Mouse (Mus musculus) lung, postnatal 10 days (tissue): ENCODE measurements at regions not wholly inside any gene's neighbourhood (a gene's known extent, or its start where the extent isn't known, plus 50 kb on each side); places are given as distances from the start of the nearest gene placed in this dataset.
"Not testable (repeated sequence)": the region's sequence is repeated elsewhere in the genome, so short reads cannot be mapped to it uniquely, and the experiment has no call there.

Source experiments
- DNase-seq: peaks from one replicate; pipeline ENCODE4 v3.0.0; 2021

GRCm38 (mm10) chr14:86184663-86185381 lies 956.2 kb downstream of the Diaph3 start:
- peak; percentile 25 for DNase-seq

DNA sequence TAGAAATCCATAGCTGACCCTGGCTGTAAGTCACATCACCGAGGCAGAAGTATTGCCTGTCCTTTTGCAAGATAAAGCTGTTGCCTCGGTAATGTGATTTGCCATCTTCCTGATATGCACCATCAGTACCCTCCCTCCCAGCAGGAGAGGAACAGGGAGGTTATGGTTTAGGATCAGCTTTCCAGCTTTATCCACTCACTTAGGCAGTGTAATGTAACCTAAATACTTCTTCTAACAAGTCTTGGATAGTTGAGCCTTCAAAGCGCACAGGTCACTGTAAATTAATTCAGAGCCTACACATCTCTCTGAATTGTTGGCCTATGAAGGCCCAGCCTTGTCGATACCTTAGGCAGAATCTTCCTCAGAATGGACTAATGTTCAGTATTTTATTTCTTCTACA lies 962.5 kb downstream of the Diaph3 start:
- DNase-seq, result no peak

DNA sequence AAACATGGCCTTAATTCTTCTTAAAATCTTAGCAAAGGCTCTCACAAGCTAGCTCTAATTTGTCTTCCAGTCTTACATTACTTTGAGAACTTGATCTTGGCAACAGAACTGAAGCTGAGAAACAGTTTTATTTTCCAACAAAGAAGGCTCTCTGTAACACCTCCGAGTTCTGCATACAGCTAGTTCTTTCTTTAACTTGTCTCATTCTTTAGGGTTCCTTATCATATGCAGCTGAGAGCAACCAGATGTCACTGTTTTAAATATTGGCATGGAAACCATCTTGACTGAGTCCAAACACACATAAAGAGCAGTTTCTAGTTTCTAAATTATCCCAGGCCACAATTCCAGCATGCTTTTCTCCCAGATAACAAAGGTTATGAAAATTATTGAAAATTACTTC lies 969.9 kb downstream of the Diaph3 start:
- no peak for DNase-seq

- no peak for DNase-seq
Measured at GRCm38 (mm10) chr14:86159151-86159550, 981.9 kb downstream of the Diaph3 start.

DNA sequence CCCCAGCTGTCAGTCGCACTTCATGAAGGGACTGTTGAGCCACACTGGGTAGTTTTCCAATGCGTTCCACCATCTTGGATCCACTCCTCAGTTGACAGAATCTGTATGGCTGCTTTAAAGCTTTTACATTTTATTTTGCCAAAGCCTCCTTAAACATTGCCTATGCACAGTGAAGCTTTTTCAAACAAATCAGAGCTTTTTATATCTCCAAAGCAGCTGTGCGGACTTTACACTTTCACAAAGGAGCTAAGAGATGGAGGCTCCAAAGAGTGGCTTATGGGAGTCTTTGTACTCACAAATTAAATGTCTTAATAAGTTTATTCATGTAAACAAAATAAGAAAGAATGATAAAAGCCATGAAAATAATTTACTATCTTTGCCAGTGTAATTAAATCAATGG lies 986.3 kb downstream of the Diaph3 start:
- DNase-seq, result no peak

DNA sequence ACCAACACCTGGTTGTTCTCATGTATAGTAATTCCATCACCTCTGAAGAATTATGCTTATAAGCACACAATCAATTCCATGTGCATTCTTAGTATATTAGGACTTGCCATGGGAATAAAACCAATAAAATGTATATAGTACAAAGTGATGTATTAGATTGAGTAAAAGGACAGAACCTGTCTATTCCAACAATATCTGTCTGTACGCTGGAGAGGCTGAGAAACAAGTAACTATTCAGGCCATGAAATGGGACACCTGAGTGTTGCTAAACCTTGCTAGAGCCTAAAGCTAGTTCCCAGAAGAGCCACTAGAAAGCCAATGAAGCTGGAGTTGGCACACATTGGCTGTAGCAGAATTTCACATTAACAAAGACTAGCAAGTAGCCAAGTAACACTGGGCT lies 989.8 kb downstream of the Diaph3 start:
- DNase-seq, result no peak

- DNase-seq, result no peak
Measured at GRCm38 (mm10) chr14:86150329-86150866, 990.6 kb downstream of the Diaph3 start.

- no peak for DNase-seq
Measured at GRCm38 (mm10) chr14:86115254-86116057, 1025.6 kb downstream of the Diaph3 start.

- peak; percentile 25 for DNase-seq
Measured at GRCm38 (mm10) chr14:86101497-86101896, 1039.5 kb downstream of the Diaph3 start.

DNA sequence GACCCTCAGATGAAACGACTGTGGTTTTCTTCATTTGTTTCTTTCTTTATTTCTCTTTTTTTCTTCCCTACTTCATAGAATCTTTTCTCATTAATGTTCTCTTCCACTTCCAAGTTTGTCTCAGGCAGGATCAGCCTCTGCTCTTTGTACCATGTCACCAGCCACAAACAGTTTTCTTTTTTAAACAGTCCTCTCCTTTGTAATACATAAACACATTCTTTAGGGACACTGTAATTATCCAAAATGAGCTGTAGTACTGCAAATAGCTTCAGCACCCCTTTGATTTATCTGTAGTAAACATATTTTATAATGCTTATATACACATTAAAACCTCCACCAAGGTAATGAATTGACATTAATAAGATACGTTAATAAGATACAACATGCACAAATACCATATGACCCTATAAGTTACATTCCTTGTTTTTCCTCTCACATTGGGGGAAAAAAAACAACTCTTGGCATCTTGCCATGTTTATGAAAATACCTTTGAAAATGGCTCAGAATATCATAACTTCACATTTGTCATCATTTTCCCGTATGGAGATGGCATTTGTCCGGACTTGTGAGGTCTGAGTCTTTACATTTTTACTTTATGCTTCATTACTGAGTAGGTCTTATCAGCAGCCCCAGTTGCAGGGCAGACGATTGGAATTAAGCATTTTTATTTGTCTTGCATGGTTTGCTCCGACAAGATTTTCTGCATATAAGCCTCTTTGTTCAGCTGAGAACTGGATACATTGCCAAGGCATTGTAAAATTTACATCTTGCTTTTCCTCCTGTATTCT lies 1070.5 kb downstream of the Diaph3 start:
- peak; percentile 20 for DNase-seq

- no peak for DNase-seq
Measured at GRCm38 (mm10) chr14:86069329-86069728, 1071.7 kb downstream of the Diaph3 start.

DNA sequence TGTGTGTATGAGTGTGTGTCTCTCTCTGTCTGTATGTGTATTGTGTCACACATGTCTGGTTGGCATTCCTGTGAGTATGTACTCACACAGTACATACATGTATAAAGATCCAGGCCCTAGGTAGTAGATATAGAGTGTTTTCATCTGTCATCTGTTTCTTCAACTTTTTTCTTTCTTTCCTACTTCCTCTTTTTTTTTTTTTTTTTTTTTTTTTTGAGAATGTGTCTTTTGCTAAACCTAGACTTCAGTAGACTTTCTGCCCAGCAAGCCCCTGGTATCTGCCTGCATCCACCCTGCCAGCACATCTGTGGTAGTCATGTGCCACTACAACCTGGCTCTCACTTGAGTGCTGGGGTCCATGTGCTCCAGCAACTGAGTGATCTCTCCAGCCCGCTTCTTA lies 1073.3 kb downstream of the Diaph3 start:
- DNase-seq, result no peak

DNA sequence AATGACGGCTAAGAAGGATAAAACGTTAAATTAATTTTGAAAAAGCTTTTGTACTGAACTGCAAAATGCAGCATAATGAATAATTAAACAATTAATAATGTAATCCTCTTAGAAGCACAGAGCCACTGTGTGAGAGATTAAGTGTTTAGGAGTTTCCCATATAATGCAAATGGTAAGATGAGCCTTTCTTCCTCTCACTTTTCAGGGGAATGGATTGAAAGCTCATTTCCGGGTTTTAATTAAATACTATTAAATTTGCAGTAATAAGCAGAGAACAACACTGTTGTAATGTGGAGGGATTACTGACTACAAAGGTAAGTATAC lies 1077.5 kb downstream of the Diaph3 start:
- no peak for DNase-seq

DNA sequence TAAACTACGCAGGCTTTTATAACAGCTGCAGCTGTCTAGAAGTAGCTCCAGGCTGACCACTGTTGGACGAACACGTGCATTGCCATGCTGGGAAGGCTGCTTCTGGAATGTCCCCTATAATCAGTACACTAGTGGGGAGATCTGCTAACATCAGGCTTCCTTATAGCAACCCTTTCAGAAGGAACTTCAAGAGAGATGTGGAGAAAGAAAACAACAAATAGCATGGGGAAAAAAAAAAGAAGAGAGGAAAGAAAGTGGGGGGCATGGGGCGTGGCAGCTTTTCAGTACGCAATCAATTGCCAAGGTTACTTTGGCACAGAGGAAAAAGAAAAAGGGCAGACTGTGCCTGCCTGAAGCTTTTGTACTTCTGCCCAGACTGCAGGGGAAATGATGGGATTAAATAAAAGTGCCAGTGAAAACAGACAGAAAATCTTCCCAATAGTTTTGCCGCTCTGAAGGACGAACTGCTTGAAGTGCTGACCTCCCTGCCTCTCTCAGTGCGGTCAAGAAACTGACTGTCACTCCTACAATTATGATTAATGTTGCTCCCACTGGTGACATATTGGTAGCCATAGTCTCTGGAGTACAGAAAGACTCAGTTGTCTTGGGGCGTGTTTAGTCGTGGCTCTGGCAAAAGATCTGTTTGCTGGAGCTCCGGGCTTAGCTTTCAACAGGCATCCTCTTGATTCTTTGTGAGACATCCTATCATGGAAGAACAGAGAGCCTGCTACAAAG lies 1078.0 kb downstream of the Diaph3 start:
- DNase-seq, result peak; percentile 60

DNA sequence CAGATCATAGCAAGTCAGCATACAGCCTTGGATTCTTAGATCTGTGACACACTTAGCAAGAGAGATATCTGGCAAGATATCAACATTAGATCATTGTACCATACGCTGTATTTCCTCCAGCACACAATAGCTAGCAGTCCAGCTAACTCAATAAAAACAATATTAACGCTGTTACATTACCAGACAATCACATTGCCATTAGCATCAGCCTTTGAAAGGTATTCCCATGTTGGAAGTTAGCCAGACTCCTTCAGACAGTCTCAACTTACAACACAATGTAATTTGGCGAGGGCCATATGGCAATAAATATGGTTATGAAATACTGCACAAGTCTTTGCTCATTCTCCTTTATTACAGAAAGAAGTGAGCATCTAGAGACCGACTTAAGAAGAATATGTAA lies 1084.0 kb downstream of the Diaph3 start:
- no peak for DNase-seq

DNA sequence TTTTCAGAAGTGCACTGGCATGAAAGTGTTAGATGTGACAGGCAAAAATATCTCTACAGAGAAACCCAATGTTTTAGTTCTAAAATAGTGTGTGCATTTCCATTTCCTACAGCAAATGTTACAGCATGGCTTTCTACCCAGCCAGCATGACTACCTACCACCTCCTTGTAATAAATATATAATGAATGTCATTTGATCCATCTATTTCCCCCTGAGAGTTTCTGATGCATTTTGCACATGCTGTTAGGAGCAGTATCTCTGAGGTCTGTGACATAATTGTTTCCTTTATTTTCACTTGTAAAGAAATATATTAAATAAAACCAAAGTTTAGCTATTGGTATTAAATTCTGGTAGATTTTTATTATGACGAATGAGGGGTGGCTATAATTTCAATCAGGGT lies 1086.4 kb downstream of the Diaph3 start:
- no peak for DNase-seq

DNA sequence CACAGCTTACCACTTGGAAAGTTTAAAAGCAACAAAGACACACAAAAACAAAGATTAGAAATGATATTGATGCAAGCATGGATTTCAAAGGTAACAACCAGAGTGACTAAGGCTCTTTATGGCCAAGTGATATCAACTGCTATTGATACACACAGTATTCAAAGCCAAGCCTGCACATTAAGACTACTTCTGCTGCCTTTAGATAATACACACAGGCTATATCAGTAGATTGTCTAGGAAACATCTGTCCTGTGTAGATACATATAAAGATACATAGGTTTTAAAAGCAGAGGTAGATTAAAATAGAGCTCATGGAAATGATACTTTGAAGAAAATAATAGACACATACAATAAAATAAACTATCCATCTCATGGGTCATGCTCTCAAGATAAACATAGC lies 1111.6 kb downstream of the Diaph3 start:
- DNase-seq, result no peak

GRCm38 (mm10) chr14:86017611-86018010 lies 1123.4 kb downstream of the Diaph3 start:
- not testable (repeated sequence) for DNase-seq
